Mouse (Mus musculus): ENCODE measurements at regions not wholly inside any gene's neighbourhood (a gene's known extent, or its start where the extent isn't known, plus 50 kb on each side); places are given as distances from the start of the nearest gene placed in this dataset.
"Not testable (repeated sequence)": the region's sequence is repeated elsewhere in the genome, so short reads cannot be mapped to it uniquely, and the experiment has no call there.

- DNase-seq: no peak
Measured at GRCm38 (mm10) chr15:8831720-8832620, 121.4 kb upstream of the Slc1a3 start.

- DNase-seq: no peak
Measured at GRCm38 (mm10) chr15:8824861-8825260, 114.3 kb upstream of the Slc1a3 start.

- not testable (repeated sequence) for DNase-seq
Measured at GRCm38 (mm10) chr15:8822795-8823194, 112.2 kb upstream of the Slc1a3 start.

GRCm38 (mm10) chr15:8817542-8817941, 107.0 kb upstream of the Slc1a3 start:
- DNase-seq: no peak

- no peak for DNase-seq
Measured at GRCm38 (mm10) chr15:8816501-8817368, 106.2 kb upstream of the Slc1a3 start.

- no peak for DNase-seq
Measured at GRCm38 (mm10) chr15:8815958-8816357, 105.4 kb upstream of the Slc1a3 start.

- DNase-seq: no peak
Measured at GRCm38 (mm10) chr15:8815277-8815676, 104.7 kb upstream of the Slc1a3 start.

- DNase-seq: no peak
Measured at GRCm38 (mm10) chr15:8806354-8806753, 95.8 kb upstream of the Slc1a3 start.

- not testable (repeated sequence) for DNase-seq
Measured at GRCm38 (mm10) chr15:8805565-8805964, 95.0 kb upstream of the Slc1a3 start.

- no peak for DNase-seq
Measured at GRCm38 (mm10) chr15:8802058-8802457, 91.5 kb upstream of the Slc1a3 start.

GRCm38 (mm10) chr15:8797015-8797414, 86.5 kb upstream of the Slc1a3 start:
- DNase-seq: peak; percentile 35

GRCm38 (mm10) chr15:8792106-8792505, 81.5 kb upstream of the Slc1a3 start:
- DNase-seq: no peak

GRCm38 (mm10) chr15:8789924-8790323, 79.4 kb upstream of the Slc1a3 start:
- DNase-seq: no peak

GRCm38 (mm10) chr15:8789000-8789399, 78.4 kb upstream of the Slc1a3 start:
- DNase-seq: no peak

GRCm38 (mm10) chr15:8785537-8785936, 75.0 kb upstream of the Slc1a3 start:
- no peak for DNase-seq

GRCm38 (mm10) chr15:8783567-8783966, 73.0 kb upstream of the Slc1a3 start:
- DNase-seq: no peak

- DNase-seq: no peak
Measured at GRCm38 (mm10) chr15:8783036-8783435, 72.5 kb upstream of the Slc1a3 start.

GRCm38 (mm10) chr15:8782131-8782507, 71.6 kb upstream of the Slc1a3 start:
- DNase-seq: no peak

GRCm38 (mm10) chr15:8781159-8782130, 70.9 kb upstream of the Slc1a3 start:
- no peak for DNase-seq

GRCm38 (mm10) chr15:8780371-8780866, 69.9 kb upstream of the Slc1a3 start:
- no peak for DNase-seq

GRCm38 (mm10) chr15:8767624-8768571, 57.3 kb upstream of the Slc1a3 start:
- no peak for DNase-seq
